Comparison of ENCODE assay signal across 9 mouse cellular contexts in the genomic region with DNA sequence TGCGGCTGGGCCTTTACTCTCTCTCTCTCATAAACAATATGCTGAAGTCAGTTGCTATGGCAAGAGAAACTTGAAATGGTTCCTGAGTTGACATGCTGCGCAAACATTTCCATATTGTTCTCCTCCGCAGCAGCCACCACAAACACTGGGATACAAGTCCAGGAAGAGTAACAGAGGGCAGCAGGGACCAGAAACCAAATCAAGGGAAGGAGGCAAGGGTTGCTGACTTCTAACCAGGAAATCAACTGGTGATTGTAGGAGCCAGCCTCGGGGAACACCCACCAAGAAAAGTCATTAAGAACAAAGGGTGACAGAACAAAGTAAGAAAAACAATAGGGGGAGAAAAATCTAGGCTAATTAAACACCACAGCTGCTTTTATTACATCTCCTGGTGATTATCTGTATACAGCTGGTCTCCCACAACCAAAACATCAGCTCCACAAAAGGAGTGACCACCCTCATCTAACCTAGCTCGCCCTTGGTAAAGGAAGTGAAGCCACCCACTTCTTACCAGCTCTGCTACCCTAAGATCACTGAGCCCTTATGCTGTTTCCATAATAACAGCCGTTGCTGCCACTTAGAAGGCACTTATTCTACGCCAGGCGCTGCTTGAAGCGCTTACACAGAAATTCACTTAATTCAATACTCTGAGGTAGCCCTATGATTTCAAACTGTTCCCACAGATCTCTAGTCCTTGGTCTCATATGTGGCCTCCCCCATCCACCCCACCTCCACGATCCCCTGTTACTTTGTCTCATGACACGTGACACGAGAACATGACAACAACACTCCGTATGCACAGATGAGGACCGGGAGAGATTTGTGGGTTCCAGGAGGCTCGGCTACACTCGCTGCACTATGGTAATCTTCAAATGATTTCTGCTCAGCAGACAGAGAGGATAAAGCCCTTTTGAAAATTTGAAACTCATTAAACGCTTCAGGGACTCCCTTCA. TPM values are rescaled to one million over a fixed set of nuclear protein-coding genes. Genes with fewer than 3 reads are reported as not detected.
DNase-seq lines count a peak whose midpoint lies in the region; ATAC-seq and TF ChIP-seq lines count a peak whose summit lies in the region.
"Had no signal": no experiment of that assay in that cellular context is flagged by ENCODE, and none has a peak within 500 bp of the region (broad histone marks: within the 10 kb centered on the region; RNA-seq: fewer than 3 reads in every experiment).

No protein-coding gene starts in this region.

- no peak for TF ChIP-seq POLR2A in ES-Bruce4 (IDR thresholded peaks at IDR 0.05; ENCODE audit: insufficient read depth, low read length)

- no peak for ATAC-seq in heart, embryonic 16.5 days (replicated peaks; ENCODE audit: extremely low read depth, insufficient read depth, low FRiP score)
- no peak for ATAC-seq in lung, embryonic 16.5 days (ENCODE audit: low read depth)
- ATAC-seq in monocyte, adult 5-6 weeks (replicated peaks; ENCODE audit: insufficient number of reproducible peaks, low FRiP score, low TSS enrichment, poor library complexity, severe bottlenecking) = no peak

- H3K36me3 ChIP-seq in ES-Bruce4 (ENCODE audit: control insufficient read depth, insufficient read depth, low read length, poor library complexity, severe bottlenecking) = no peaks in the 10 kb centered on the region
- H3K36me3 ChIP-seq in heart, embryonic 16.5 days (ENCODE audit: control insufficient read depth, insufficient read depth) = no peaks in the 10 kb centered on the region
- no peaks in the 10 kb centered on the region for H3K36me3 ChIP-seq in lung, embryonic 16.5 days (ENCODE audit: control insufficient read depth, insufficient read depth, low read length)

- H3K4me1 ChIP-seq in ES-Bruce4 (ENCODE audit: control insufficient read depth, insufficient read depth, low read length) = peaks cover 1% of the 10 kb centered on the region
- H3K4me1 ChIP-seq in heart, embryonic 16.5 days (ENCODE audit: control insufficient read depth, insufficient read depth, low read length) = peaks cover 22% of the 10 kb centered on the region
- peaks cover 21% of the 10 kb centered on the region for H3K4me1 ChIP-seq in lung, embryonic 16.5 days (replicated peaks; ENCODE audit: control insufficient read depth, insufficient read depth, low read length)

- no peak for TF ChIP-seq EP300 in ES-Bruce4 (IDR thresholded peaks at IDR 0.05; ENCODE audit: insufficient read depth, low read depth, low read length)

- H3K4me2 ChIP-seq in heart, embryonic 16.5 days (ENCODE audit: low read depth, low read length) = peak overlapping the region; percentile 84
- H3K4me2 ChIP-seq in lung, embryonic 16.5 days (ENCODE audit: low read depth, low read length) = peak overlapping the region; percentile 87

- peak overlapping the region; percentile 74 for H3K9ac ChIP-seq in ES-Bruce4 (ENCODE audit: low read depth, poor library complexity, severe bottlenecking)
- H3K9ac ChIP-seq in heart, embryonic 16.5 days (ENCODE audit: low read length) = peak overlapping the region; percentile 95
- peak overlapping the region; percentile 93 for H3K9ac ChIP-seq in lung, embryonic 16.5 days (ENCODE audit: low read length)

- DNase-seq in 3T3-L1 (ENCODE audit: low read depth, low spot score) = peak; percentile 37
- no peak for DNase-seq in right cerebral cortex, postnatal 10 days (ENCODE audit: low spot score in 2 of 2)
- no peak for DNase-seq in cerebellum, adult 11-12 months
- DNase-seq: adrenal gland, postnatal 36 days had no signal

- 46% methylated on average over 17 of the region's 17 CpGs for WGBS in heart, embryonic 16.5 days
- WGBS in lung, embryonic 16.5 days = 23% methylated on average over 17 of the region's 17 CpGs

- no peak overlapping the region for H3K27ac ChIP-seq in ES-Bruce4 (ENCODE audit: insufficient read depth, low read length)
- H3K27ac ChIP-seq in heart, embryonic 16.5 days (ENCODE audit: low read length) = peak overlapping the region; percentile 34; the same call in 1 of the 2 replicates
- peak overlapping the region; percentile 91 for H3K27ac ChIP-seq in lung, embryonic 16.5 days (ENCODE audit: low read length)

- no peak overlapping the region for H3K4me3 ChIP-seq in ES-Bruce4 (ENCODE audit: low read depth, low read length)
- peak overlapping the region; percentile 89 for H3K4me3 ChIP-seq in heart, embryonic 16.5 days (ENCODE audit: low read length)
- H3K4me3 ChIP-seq in lung, embryonic 16.5 days (ENCODE audit: low read length) = peak overlapping the region; percentile 87

- no peaks in the 10 kb centered on the region for H3K9me3 ChIP-seq in ES-Bruce4 (replicated peaks; ENCODE audit: control insufficient read depth, insufficient read depth, low read length, poor library complexity, severe bottlenecking)
- H3K9me3 ChIP-seq in heart, embryonic 16.5 days (replicated peaks; ENCODE audit: control insufficient read depth, low read length) = no peaks in the 10 kb centered on the region
- no peaks in the 10 kb centered on the region for H3K9me3 ChIP-seq in lung, embryonic 16.5 days (ENCODE audit: control insufficient read depth, low read length)

- no peak for TF ChIP-seq CTCF in ES-Bruce4 (IDR thresholded peaks at IDR 0.05; ENCODE audit: low read depth, low read length)

- H3K27me3 ChIP-seq in ES-Bruce4 (ENCODE audit: control insufficient read depth, insufficient read depth, low read length, poor library complexity, severe bottlenecking) = no peaks in the 10 kb centered on the region
- no peaks in the 10 kb centered on the region for H3K27me3 ChIP-seq in heart, embryonic 16.5 days (ENCODE audit: control insufficient read depth, insufficient read depth, low read length)
- no peaks in the 10 kb centered on the region for H3K27me3 ChIP-seq in lung, embryonic 16.5 days (ENCODE audit: control insufficient read depth, insufficient read depth, low read depth, low read length)

RNA-seq across cellular contexts. Expression of a gene that starts 1.1 kb away (rescaled TPM):
- polyA plus RNA-seq in ES-Bruce4 (2011; ENCODE audit: insufficient read depth, insufficient read length, low read depth, missing spikeins) = 6.8 and 9.2 TPM in 2 replicates
- 26.3 and 31.3 TPM in 2 replicates for polyA plus RNA-seq in heart, embryonic 16.5 days (2015; fragmentation: Nextera tagmentation; extraction: Ambion mirVana)
- 48.3 and 48.4 TPM in 2 replicates for polyA plus RNA-seq in lung, embryonic 16.5 days (2015; fragmentation: Nextera tagmentation; extraction: Ambion mirVana)
- total RNA-seq in monocyte, adult 5-6 weeks (2017) = 0.43 to 0.49 TPM (median 0.48 TPM) in 3 replicates

RNA-seq across cellular contexts. Expression of a gene that starts 22.9 kb away (rescaled TPM):
- polyA plus RNA-seq in ES-Bruce4 (2011; ENCODE audit: insufficient read depth, insufficient read length, low read depth, missing spikeins) = 0.54 and 0.61 TPM in 2 replicates
- 0.24 and 0.25 TPM in 2 replicates for polyA plus RNA-seq in heart, embryonic 16.5 days (2015; fragmentation: Nextera tagmentation; extraction: Ambion mirVana)
- 1.6 and 2.2 TPM in 2 replicates for polyA plus RNA-seq in lung, embryonic 16.5 days (2015; fragmentation: Nextera tagmentation; extraction: Ambion mirVana)
- total RNA-seq in monocyte, adult 5-6 weeks (2017) = not detected in 3 replicates
- total RNA-seq: layer of hippocampus, adult 18-20 months had no signal

RNA-seq across cellular contexts. Expression of a gene that starts 24.3 kb away (rescaled TPM):
- polyA plus RNA-seq in ES-Bruce4 (2011; ENCODE audit: insufficient read depth, insufficient read length, low read depth, missing spikeins) = 14.4 and 19.0 TPM in 2 replicates
- polyA plus RNA-seq in heart, embryonic 16.5 days (2015; fragmentation: Nextera tagmentation; extraction: Ambion mirVana) = 38.7 and 40.0 TPM in 2 replicates
- 83.3 and 110 TPM in 2 replicates for polyA plus RNA-seq in lung, embryonic 16.5 days (2015; fragmentation: Nextera tagmentation; extraction: Ambion mirVana)
- total RNA-seq in monocyte, adult 5-6 weeks (2017) = 164 to 258 TPM (median 248 TPM) in 3 replicates
